Mouse (Mus musculus) spleen, embryonic (tissue): ENCODE measurements at regions not wholly inside any gene's neighbourhood (a gene's known extent, or its start where the extent isn't known, plus 50 kb on each side); places are given as distances from the start of the nearest gene placed in this dataset.

Experiments
- CTCF ChIA-PET: fragments of 350-600 bp; sonication (Branson Sonifier 250); formaldehyde crosslinking; loops from one replicate; lab custom pipeline; 2022; lab: Charles Lee

- CTCF ChIA-PET = no interaction called here
These were observed 232.8 kb upstream of the Tcf21 start for GRCm38 (mm10) chr10:23052480-23053378.

- CTCF ChIA-PET = no interaction called here
These were observed 224.5 kb upstream of the Tcf21 start for GRCm38 (mm10) chr10:23044466-23044865.

GRCm38 (mm10) chr10:23031491-23032126, 211.6 kb upstream of the Tcf21 start:
- CTCF ChIA-PET = no interaction called here

GRCm38 (mm10) chr10:23027961-23028360, 208.0 kb upstream of the Tcf21 start:
- CTCF ChIA-PET = interaction anchor here (0.8 kb wide), 1 partner anchor 47 kb away, joined by 3 read pairs; no protein-coding TSS in a partner anchor

- CTCF ChIA-PET = no interaction called here
These were observed 197.2 kb upstream of the Tcf21 start for GRCm38 (mm10) chr10:23017151-23017678.

GRCm38 (mm10) chr10:23015935-23016694, 196.1 kb upstream of the Tcf21 start:
- CTCF ChIA-PET = no interaction called here

- CTCF ChIA-PET = no interaction called here
These were observed 190.7 kb upstream of the Tcf21 start for GRCm38 (mm10) chr10:23010715-23011114.

GRCm38 (mm10) chr10:23010201-23010600, 190.2 kb upstream of the Tcf21 start:
- CTCF ChIA-PET = no interaction called here

GRCm38 (mm10) chr10:23004768-23005167, 184.8 kb upstream of the Tcf21 start:
- CTCF ChIA-PET = no interaction called here

GRCm38 (mm10) chr10:23003686-23004085, 183.7 kb upstream of the Tcf21 start:
- CTCF ChIA-PET = no interaction called here

- CTCF ChIA-PET = no interaction called here
These were observed 178.6 kb upstream of the Tcf21 start for GRCm38 (mm10) chr10:22998561-22998960.

GRCm38 (mm10) chr10:22997571-22997970, 177.6 kb upstream of the Tcf21 start:
- CTCF ChIA-PET = no interaction called here

GRCm38 (mm10) chr10:22993158-22993557, 173.2 kb upstream of the Tcf21 start:
- CTCF ChIA-PET = no interaction called here

- CTCF ChIA-PET = no interaction called here
These were observed 161.8 kb upstream of the Tcf21 start for GRCm38 (mm10) chr10:22981798-22982197.

GRCm38 (mm10) chr10:22978442-22978841, 158.5 kb upstream of the Tcf21 start:
- CTCF ChIA-PET = no interaction called here

GRCm38 (mm10) chr10:22956956-22957355, 137.0 kb upstream of the Tcf21 start:
- CTCF ChIA-PET = no interaction called here

GRCm38 (mm10) chr10:22953283-22953682, 133.3 kb upstream of the Tcf21 start:
- CTCF ChIA-PET = no interaction called here

- CTCF ChIA-PET = no interaction called here
These were observed 124.3 kb upstream of the Tcf21 start for GRCm38 (mm10) chr10:22944247-22944646.

- CTCF ChIA-PET = no interaction called here
These were observed 108.0 kb upstream of the Tcf21 start for GRCm38 (mm10) chr10:22927977-22928376.

GRCm38 (mm10) chr10:22926099-22926498, 106.1 kb upstream of the Tcf21 start:
- CTCF ChIA-PET = no interaction called here

GRCm38 (mm10) chr10:22921035-22921965, 101.3 kb upstream of the Tcf21 start:
- CTCF ChIA-PET = no interaction called here
